Mouse (Mus musculus) liver, embryonic 14.5 days (tissue): ENCODE measurements around the gene Ly9.

Experiments
- CTCF ChIP-seq: IDR thresholded peaks from 2 replicates; pipeline ENCODE4 v1.5.1; 2016; ENCODE audit warnings: antibody characterized with exemption, low read depth, control low read depth
- EP300 ChIP-seq: IDR thresholded peaks from 2 replicates; pipeline ENCODE4 v1.6.1; 2016; ENCODE audit warnings: antibody characterized with exemption, low read depth

DNA sequence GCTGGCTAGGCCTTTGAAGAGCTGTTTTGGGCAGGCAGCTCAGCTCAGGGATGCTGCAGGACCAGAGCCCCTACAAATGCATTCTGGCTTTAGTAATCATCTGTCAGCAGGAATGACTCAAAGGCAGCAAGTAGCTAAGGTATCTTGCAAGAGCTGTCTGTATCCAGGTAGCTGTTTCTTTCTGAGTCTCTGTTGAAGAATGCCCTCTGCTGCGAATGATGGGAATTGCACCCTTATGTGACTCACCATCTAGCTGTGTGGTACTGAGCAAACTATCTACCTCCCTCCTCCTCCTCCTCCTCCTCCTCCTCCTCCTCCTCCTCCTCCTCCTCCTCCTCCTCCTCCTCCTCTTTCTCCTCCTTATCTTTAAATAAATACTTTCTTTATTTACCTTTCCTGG, 3.6 kb upstream of the Ly9 start:
- TF ChIP-seq EP300 (no peak), CTCF (peak; percentile 35; the same call in 1 of the 2 replicates)
